Mouse (Mus musculus): ENCODE data around the gene Cat.

- TF ChIP-seq POLR2AphosphoS2 (IDR thresholded peaks at IDR 0.05; ENCODE audit: insufficient read length, low read depth) (no peak), USF1 (IDR thresholded peaks at IDR 0.05; ENCODE audit: low read depth) (no peak)
These were observed 56.6 kb downstream of the Cat start for GRCm38 (mm10) chr2:103428356-103428755.

Measured in myocyte (in vitro differentiated cells).